Mouse (Mus musculus) kidney, adult 11 months (tissue): ENCODE data around the gene Bgn.

Experiments
- DNase-seq: peaks from one replicate; pipeline ENCODE4 v3.0.0; 2022

The Bgn gene

GRCm38 (mm10) chrX:73490804-73491203 is 7.4 kb downstream of the Bgn start:
- DNase-seq, result no peak

DNA sequence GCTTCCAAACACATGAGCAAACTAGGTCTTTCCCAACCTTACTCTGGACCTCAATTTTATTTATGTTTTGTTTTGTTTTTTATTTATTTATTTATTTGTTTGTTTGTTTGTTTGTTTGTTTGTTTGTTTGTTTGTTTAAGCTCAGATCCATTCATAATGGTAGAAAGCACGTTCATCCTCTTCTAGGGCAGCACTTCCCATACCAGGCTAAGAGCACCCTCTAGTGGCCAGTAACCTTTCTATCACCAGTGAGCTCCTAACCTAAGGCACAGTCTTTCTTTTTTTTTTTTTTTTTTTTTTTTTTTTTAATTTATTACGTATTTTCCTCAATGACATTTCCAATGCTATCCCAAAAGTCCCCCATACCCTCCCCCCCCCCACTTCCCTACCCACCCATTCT is 10.2 kb downstream of the Bgn start:
- peak; percentile 44 for DNase-seq

- DNase-seq, result no peak
Measured at GRCm38 (mm10) chrX:73496746-73497145, 13.3 kb downstream of the Bgn start.

GRCm38 (mm10) chrX:73505130-73505735 is 21.8 kb downstream of the Bgn start:
- no peak for DNase-seq

DNA sequence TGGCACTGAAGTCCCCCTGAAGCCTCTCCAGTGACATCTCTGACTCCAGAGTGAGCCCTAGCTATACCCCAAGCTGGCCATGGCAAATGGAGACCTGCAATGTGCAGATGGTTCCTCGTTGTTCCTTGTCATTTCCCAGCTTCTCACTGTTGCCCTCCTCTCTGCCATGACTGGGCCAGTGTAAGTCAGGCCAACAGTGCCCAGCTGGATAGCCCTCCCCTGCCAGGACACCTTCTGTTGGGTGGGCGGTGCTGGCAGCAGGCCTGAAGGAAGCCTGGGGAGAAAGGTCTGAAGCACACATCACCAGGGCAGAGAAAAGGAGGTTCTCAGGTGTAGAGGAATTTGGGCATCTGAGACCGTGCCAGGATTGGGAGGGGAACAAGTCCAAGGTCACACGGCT is 23.2 kb downstream of the Bgn start:
- DNase-seq, result no peak

DNA sequence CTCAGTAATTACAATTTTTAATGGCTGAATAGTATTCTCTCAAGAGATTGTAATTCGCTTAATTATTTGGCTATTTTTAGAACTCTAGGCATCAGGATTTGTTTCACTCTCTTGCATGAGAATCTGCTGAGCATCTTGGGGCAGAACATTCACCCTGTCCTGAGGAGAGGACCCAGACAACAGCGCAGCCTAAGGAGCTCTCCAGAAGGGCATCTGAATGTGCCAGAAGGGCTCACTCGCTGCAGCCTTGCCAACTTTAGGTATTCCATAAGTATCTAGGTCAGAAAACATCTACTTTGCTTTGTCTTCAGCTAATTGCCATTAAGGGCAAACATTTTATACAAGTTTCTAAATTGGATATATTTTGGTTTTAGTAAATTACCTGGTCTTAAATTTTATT is 25.8 kb downstream of the Bgn start:
- DNase-seq, result no peak

DNA sequence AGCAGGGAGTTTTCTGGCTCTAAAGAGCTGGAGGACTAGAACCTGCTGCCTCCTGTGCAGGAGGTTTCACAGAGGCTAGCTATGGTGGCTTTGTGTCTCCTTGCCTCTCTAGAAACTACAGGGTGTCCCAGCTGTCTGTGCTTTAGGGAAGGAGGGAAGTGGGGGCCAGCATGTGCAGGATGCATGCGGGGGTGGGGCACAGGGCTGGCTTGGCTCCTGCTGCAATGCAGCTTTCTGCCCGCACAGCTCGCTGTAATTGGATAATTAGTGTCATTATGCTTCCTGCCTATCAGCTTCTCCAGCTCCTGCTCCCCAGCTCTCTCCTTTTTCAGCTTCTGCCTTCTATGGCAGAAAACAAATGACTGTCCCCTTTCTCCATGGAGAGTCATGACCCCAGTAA is 29.5 kb downstream of the Bgn start:
- DNase-seq, result no peak

DNA sequence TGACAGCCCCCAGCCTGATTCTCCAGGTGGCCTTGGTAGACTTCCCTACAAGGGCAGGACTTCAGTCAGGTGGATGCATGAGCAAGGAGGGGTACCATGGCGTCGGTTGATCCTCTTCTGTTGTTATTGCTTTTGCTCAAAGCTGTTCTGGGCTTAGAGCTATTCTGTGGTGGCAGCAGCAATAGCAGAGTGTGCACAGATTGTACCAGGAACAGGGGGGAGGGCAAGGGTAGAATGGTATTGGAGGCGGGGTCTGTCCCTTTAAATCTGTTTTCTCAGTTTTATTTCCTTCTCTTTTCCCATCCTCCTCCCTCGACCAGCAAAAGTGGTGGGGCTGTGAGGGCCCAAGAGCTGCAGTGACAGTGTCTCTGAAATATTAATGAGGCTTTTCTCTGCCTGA is 33.2 kb downstream of the Bgn start:
- no peak for DNase-seq

DNA sequence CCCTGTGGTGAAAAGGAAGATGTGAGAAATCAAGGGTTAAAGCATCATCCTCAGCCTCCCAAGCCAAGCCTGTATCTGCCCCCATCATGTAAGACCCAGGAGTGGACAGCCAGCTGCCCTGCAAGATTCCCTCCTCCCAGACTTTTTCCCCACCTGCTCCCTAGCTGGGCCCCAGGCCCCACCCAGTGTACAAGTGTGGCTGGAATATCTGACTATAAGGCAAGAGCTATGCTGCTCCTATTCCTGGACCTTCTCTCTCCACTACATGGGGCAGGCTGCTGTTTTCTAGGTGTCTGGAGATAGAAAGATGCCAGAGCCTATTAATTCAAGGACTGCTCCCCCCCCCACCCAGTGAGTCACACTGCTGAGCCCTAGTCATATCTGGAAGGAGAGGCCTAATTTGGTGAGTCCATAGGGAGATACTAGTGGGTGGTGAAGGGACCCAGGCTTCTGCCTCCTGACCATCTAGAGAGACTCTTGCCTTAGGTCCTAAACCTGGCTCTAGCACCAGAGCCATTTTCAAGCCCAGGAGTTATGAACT is 33.7 kb downstream of the Bgn start:
- no peak for DNase-seq

GRCm38 (mm10) chrX:73520692-73521091 is 37.3 kb downstream of the Bgn start:
- DNase-seq, result no peak

- DNase-seq, result no peak
Measured at GRCm38 (mm10) chrX:73524318-73525222, 41.2 kb downstream of the Bgn start.

- DNase-seq, result no peak
Measured at GRCm38 (mm10) chrX:73525223-73526140, 42.1 kb downstream of the Bgn start.

DNA sequence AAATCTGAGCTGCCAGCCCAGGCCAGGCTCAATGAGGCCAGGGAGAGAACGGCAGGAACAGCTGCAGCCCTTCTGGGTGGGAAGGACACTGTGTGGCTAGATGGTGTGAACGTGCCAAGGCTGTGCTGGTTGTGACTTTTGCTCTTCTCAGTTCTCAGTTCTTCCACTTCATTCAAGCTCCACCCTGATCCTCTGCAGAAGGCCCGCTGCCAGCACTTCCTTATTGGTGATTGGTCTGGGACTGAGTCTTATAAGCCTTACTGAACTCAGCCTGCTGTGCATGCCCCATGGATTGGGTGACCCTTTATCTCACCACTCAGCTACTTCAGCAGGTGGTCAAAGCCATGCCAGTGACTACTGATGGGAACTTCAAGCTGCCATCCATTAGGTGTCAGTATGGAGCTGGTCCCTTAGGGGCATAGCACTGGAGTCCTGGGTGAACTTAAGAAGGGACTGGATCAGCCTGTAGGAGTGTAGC is 43.0 kb downstream of the Bgn start:
- DNase-seq, result no peak

DNA sequence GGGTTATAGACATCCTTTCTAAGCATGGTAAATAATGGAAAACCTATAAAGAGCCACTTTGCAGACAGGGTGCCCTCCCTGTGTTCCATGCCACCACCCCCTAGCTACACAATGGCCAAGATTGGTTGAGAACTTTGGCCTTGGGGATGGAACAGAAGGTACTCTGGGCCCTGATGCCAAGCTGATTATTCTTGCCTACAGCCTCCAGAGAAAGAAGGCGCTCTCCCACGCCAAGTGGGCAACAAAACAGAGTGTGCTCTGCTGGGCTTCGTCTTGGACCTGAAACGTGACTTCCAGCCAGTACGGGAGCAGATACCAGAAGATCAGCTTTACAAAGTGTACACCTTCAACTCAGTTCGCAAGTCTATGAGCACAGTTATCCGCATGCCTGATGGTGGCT is 54.5 kb downstream of the Bgn start:
- DNase-seq, result no peak

DNA sequence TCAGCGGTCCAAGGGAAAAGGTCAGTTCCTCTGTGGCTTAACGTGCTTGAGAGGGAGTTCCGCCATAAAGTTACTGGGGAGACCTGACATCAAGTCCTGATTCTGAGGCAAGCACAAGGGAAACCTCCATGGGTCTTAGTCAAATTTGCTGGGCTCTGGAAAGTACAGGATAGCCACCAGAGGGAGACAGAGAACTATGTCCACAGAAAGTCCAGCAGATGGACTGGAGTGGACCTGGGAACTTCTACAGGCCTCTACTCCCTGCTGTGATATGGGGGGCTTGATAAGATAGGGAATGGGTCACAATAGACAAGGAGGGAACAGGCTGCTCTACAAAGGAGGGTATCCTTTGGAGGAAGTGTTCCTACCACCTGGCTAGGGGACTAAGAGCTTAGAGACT is 59.9 kb downstream of the Bgn start:
- peak; percentile 13 for DNase-seq
